Mouse (Mus musculus): ENCODE data around the gene Guca1a. TPM values are rescaled to one million over a fixed set of nuclear protein-coding genes. Genes with fewer than 3 reads are reported as not detected.
A peak's percentile ranks its signal among the peaks of the same experiment; 100 is the strongest.

Gene Guca1a
- polyA plus RNA-seq, 1 experiment from 2014 or later, result 2.0 TPM

GRCm38 (mm10) chr17:47371451-47371850 is 28.9 kb downstream of the Guca1a start:
- no peak overlapping the region for H3K4me2 ChIP-seq (replicated peaks)
- no peaks in the 10 kb centered on the region for H3K9me3 ChIP-seq
- no peak overlapping the region for H3K9ac ChIP-seq
- peaks cover 23% of the 10 kb centered on the region for H3K36me3 ChIP-seq
- no peak overlapping the region for H3K27ac ChIP-seq
- 14% methylated on average over 4 of the region's 4 CpGs for WGBS
- H3K4me3 ChIP-seq (replicated peaks), result no peak overlapping the region
- peak; percentile 73; the same call in 1 of the 2 replicates for ATAC-seq
- peaks cover 10% of the 10 kb centered on the region; the same call in 1 of the 2 replicates for H3K4me1 ChIP-seq (replicated peaks)
- H3K27me3 ChIP-seq (replicated peaks), result no peaks in the 10 kb centered on the region

- ATAC-seq, result peak; percentile 49
- Histone ChIP-seq H3K9me3 (no peaks in the 10 kb centered on the region), H3K4me2 (replicated peaks) (peak overlapping the region; percentile 72), H3K4me1 (replicated peaks) (peaks cover 10% of the 10 kb centered on the region; the same call in 1 of the 2 replicates), H3K36me3 (peaks cover 9% of the 10 kb centered on the region), H3K27me3 (replicated peaks) (no peaks in the 10 kb centered on the region), H3K27ac (no peak overlapping the region), H3K4me3 (replicated peaks) (peak overlapping the region; percentile 62), H3K9ac (peak overlapping the region; percentile 53)
- WGBS, result 2% methylated on average over 20 of the region's 20 CpGs
These were observed 31.3 kb downstream of the Guca1a start for GRCm38 (mm10) chr17:47369087-47369443.

GRCm38 (mm10) chr17:47368401-47369086 is 31.8 kb downstream of the Guca1a start, which contains the start of gene Mrps10:
Mrps10 (plus strand) TSS chr17:47368887.
- Histone ChIP-seq H3K36me3 (peaks cover 8% of the 10 kb centered on the region), H3K4me2 (replicated peaks) (peak within 1 kb of the TSS; percentile 72), H3K27ac (no peak within 1 kb of the TSS), H3K27me3 (replicated peaks) (no peaks in the 10 kb centered on the region), H3K4me1 (replicated peaks) (peaks cover 10% of the 10 kb centered on the region; the same call in 1 of the 2 replicates), H3K4me3 (replicated peaks) (peak within 1 kb of the TSS; percentile 62), H3K9ac (peak within 1 kb of the TSS; percentile 53), H3K9me3 (no peaks in the 10 kb centered on the region)
- ATAC-seq, result peak; percentile 94
- 3% methylated on average over 35 of the region's 35 CpGs for WGBS

- 82% methylated on average over 11 of the region's 11 CpGs for WGBS
These were observed 39.0 kb downstream of the Guca1a start for GRCm38 (mm10) chr17:47361343-47361742.

GRCm38 (mm10) chr17:47359964-47360363 is 40.4 kb downstream of the Guca1a start:
- Histone ChIP-seq H3K4me2 (replicated peaks) (no peak overlapping the region), H3K27me3 (replicated peaks) (no peaks in the 10 kb centered on the region), H3K4me1 (replicated peaks) (no peaks in the 10 kb centered on the region), H3K4me3 (replicated peaks) (no peak overlapping the region), H3K9ac (no peak overlapping the region), H3K27ac (no peak overlapping the region), H3K9me3 (no peaks in the 10 kb centered on the region), H3K36me3 (peaks cover 20% of the 10 kb centered on the region)
- WGBS, result 51% methylated on average over 6 of the region's 6 CpGs
- ATAC-seq, result no peak

More at GRCm38 (mm10) chr17:47361343-47361742, 39.0 kb downstream of the Guca1a start:
- no peak overlapping the region for H3K9ac ChIP-seq
- H3K4me2 ChIP-seq (replicated peaks), result no peak overlapping the region
- no peaks in the 10 kb centered on the region for H3K4me1 ChIP-seq (replicated peaks)
- no peak overlapping the region for H3K27ac ChIP-seq
- no peak for ATAC-seq
- peaks cover 15% of the 10 kb centered on the region; the same call in 1 of the 2 replicates for H3K36me3 ChIP-seq
- no peaks in the 10 kb centered on the region for H3K27me3 ChIP-seq (replicated peaks)
- no peaks in the 10 kb centered on the region for H3K9me3 ChIP-seq
- H3K4me3 ChIP-seq (replicated peaks), result no peak overlapping the region

- Histone ChIP-seq H3K4me3 (replicated peaks) (no peak overlapping the region), H3K27ac (no peak overlapping the region), H3K4me1 (replicated peaks) (no peaks in the 10 kb centered on the region), H3K9me3 (peaks cover 3% of the 10 kb centered on the region; the same call in 1 of the 2 replicates), H3K36me3 (peaks cover 57% of the 10 kb centered on the region), H3K4me2 (replicated peaks) (no peak overlapping the region), H3K9ac (no peak overlapping the region), H3K27me3 (replicated peaks) (no peaks in the 10 kb centered on the region)
- ATAC-seq, result no peak
- 92% methylated on average over 3 of the region's 3 CpGs for WGBS
These were observed 50.6 kb downstream of the Guca1a start for GRCm38 (mm10) chr17:47349721-47350319.

Other genes starting within 250 kb of the Guca1a start
- gene Mrps10, start 31.7 kb downstream of the Guca1a start, polyA plus RNA-seq (2015; fragmentation: Nextera tagmentation; extraction: Ambion mirVana), result 75.5 and 83.0 TPM in 2 replicates
- 0.52 and 0.78 TPM in 2 replicates for gene Guca1b, start 15.2 kb downstream of the Guca1a start, polyA plus RNA-seq (2015; fragmentation: Nextera tagmentation; extraction: Ambion mirVana)
- 3.1 and 3.7 TPM in 2 replicates for gene AI661453, start 36.0 kb upstream of the Guca1a start, polyA plus RNA-seq (2015; fragmentation: Nextera tagmentation; extraction: Ambion mirVana)
- 0.28 and 0.38 TPM in 2 replicates for gene 1700001C19Rik, start 36.8 kb upstream of the Guca1a start, polyA plus RNA-seq (2015; fragmentation: Nextera tagmentation; extraction: Ambion mirVana)
- 20.4 and 21.9 TPM in 2 replicates for gene Taf8, start 101.7 kb upstream of the Guca1a start, polyA plus RNA-seq (2015; fragmentation: Nextera tagmentation; extraction: Ambion mirVana)
- 394 and 407 TPM in 2 replicates for gene Ccnd3, start 104.5 kb upstream of the Guca1a start, polyA plus RNA-seq (2015; fragmentation: Nextera tagmentation; extraction: Ambion mirVana)
- 20.1 and 22.4 TPM in 2 replicates for gene Bysl, start 210.9 kb upstream of the Guca1a start, polyA plus RNA-seq (2015; fragmentation: Nextera tagmentation; extraction: Ambion mirVana)
- 39.8 and 41.2 TPM in 2 replicates for gene Med20, start 211.0 kb upstream of the Guca1a start, polyA plus RNA-seq (2015; fragmentation: Nextera tagmentation; extraction: Ambion mirVana)
- gene Gm20517, start 211.0 kb upstream of the Guca1a start, polyA plus RNA-seq (2015; fragmentation: Nextera tagmentation; extraction: Ambion mirVana), result 0.54 and 0.88 TPM in 2 replicates
- gene Usp49, start 230.1 kb upstream of the Guca1a start, polyA plus RNA-seq (2015; fragmentation: Nextera tagmentation; extraction: Ambion mirVana), result 5.9 and 6.3 TPM in 2 replicates

All from intestine, embryonic 15.5 days (tissue).